Mouse (Mus musculus) thymus, adult 2 months (tissue): ENCODE measurements around the gene Hist1h3h.

Source experiments
- CTCF ChIP-seq: fragments of 200-500 bp; IDR thresholded peaks from 2 replicates; pipeline ENCODE4 v1.5.1; 2012; ENCODE audit warnings: mild to moderate bottlenecking, control low read depth, low read length, moderate library complexity, borderline replicate concordance; ENCODE audit not compliant: control insufficient read depth, poor library complexity, insufficient read depth; ENCODE audit errors: extremely low read depth
- POLR2A ChIP-seq: fragments of 200-500 bp; IDR thresholded peaks from 2 replicates; pipeline ENCODE4 v1.6.1; 2012; ENCODE audit warnings: mild to moderate bottlenecking, low read length, control low read depth, moderate library complexity; ENCODE audit not compliant: control insufficient read depth, poor library complexity, insufficient read depth; ENCODE audit errors: extremely low read depth

DNA sequence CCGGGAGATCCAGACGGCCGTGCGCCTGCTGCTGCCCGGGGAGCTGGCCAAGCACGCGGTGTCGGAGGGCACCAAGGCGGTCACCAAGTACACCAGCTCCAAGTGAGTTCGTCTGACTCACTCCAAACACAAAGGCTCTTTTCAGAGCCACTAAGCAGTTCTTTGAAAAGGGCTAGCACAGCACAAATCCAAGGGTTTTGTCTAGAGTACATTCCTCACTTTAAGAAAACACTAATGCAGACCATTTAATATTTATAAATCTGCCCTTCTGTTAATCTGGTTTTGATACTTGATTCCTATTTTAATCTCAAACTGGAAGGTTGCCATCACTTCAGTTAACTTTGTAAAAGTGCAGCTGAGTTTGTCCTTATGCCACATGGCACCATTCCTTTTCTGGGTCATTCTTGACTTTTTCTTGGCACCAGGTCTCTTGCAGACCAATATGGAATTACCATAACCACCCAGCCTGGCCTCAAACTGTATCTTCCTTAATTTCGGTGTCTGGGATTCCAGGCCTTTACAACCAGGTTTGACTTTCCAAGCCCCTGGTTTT lies 5.0 kb downstream of the Hist1h3h start:
- no peak for TF ChIP-seq CTCF
- TF ChIP-seq POLR2A: peak; percentile 5; the same call in 1 of the 2 replicates
